Mouse (Mus musculus) erythroblast, embryonic 14.5 days (primary cell): ENCODE measurements at regions not wholly inside any gene's neighbourhood (a gene's known extent, or its start where the extent isn't known, plus 50 kb on each side); places are given as distances from the start of the nearest gene placed in this dataset.

Experiments
- H3K27me3 ChIP-seq: 2 replicates; pipeline ENCODE4 v1.6.1; 2012; ENCODE audit warnings: inconsistent platforms; ENCODE audit not compliant: control insufficient read depth
- H3K36me3 ChIP-seq: 2 replicates; pipeline ENCODE4 v1.6.1; 2012; ENCODE audit warnings: mild to moderate bottlenecking, inconsistent platforms; ENCODE audit not compliant: control insufficient read depth
- H3K4me1 ChIP-seq: 2 replicates; pipeline ENCODE4 v1.6.1; 2012; ENCODE audit warnings: inconsistent platforms; ENCODE audit not compliant: control insufficient read depth
- H3K4me3 ChIP-seq: replicated peaks from 2 replicates; pipeline ENCODE3; 2012; ENCODE audit warnings: moderate library complexity, mild to moderate bottlenecking, inconsistent platforms
- H3K9me3 ChIP-seq: 2 replicates; pipeline ENCODE4 v1.6.1; 2012; ENCODE audit warnings: low read length, inconsistent platforms, mixed read lengths; ENCODE audit not compliant: control insufficient read depth
- GATA1 ChIP-seq: IDR thresholded peaks from 2 replicates; pipeline ENCODE4 v1.6.1; 2012; ENCODE audit warnings: low read length, inconsistent platforms, mixed read lengths
- TAL1 ChIP-seq: IDR thresholded peaks from 3 replicates; pipeline ENCODE4 v1.6.1; 2012; ENCODE audit warnings: low read length, inconsistent platforms, mixed read lengths

DNA sequence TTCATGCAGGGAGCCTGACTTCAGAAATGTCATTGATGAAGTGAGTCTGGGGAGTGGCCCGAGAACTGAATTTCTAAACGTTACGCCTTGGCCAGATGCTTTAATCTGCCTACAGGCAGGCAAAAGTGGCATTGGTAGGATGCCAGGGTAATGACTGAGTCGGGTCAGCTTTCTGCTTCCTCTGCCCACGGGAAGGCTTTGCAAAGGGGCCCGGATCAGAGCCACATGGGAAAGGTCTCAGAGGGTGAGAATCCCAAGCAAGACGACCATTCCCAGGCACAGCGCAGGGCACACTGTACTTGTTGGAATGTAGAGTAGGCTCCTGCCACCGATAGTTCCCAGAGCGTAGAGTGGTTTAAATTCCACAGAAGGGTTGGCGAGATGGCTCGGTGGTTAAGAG lies 182.7 kb upstream of the Hes1 start:
- Histone ChIP-seq H3K4me3 (no peak overlapping the region), H3K4me1 (peaks cover 5% of the 10 kb centered on the region; the same call in 1 of the 2 replicates), H3K27me3 (peaks cover 3% of the 10 kb centered on the region), H3K36me3 (no peaks in the 10 kb centered on the region), H3K9me3 (no peaks in the 10 kb centered on the region)
- no peak for TF ChIP-seq TAL1
- no peak for TF ChIP-seq GATA1

DNA sequence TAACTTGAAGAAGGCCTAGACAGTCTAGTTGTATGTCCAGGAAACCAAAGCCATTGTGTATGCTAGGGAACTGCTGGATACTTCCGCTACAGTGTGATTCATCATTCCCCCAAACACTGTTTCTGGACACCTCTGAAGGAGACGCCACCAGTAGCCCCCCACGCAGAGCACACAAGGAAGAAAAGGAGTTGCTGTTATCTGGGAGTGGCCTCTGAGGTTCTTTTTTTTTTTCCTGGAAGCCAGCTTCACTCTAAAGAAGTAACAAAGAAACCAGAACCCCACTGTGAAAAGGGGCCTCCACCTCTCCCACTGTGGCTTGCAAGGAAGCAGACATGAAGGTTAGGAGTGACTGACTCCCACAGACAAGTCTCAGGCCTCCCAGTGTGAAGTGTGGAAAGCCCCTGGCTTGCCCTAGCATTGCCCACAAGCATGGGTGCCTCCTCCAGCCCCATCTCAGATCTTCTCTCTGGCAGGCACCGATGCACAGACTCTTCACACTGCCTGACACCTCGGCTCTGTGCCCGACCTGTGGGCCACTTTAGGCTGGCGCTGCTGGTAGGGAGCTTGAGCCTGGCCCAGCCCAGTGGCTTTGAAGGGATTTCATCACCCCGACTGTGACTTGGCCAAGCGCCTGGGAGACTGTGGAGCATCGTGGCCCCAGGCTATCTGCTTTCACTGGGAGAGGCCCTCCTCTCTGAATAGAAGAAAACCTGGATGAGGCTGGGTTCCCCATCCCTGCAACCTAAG lies 181.8 kb upstream of the Hes1 start:
- peaks cover 3% of the 10 kb centered on the region; the same call in 1 of the 2 replicates for H3K4me1 ChIP-seq
- no peak for TF ChIP-seq GATA1
- TF ChIP-seq TAL1 = no peak

DNA sequence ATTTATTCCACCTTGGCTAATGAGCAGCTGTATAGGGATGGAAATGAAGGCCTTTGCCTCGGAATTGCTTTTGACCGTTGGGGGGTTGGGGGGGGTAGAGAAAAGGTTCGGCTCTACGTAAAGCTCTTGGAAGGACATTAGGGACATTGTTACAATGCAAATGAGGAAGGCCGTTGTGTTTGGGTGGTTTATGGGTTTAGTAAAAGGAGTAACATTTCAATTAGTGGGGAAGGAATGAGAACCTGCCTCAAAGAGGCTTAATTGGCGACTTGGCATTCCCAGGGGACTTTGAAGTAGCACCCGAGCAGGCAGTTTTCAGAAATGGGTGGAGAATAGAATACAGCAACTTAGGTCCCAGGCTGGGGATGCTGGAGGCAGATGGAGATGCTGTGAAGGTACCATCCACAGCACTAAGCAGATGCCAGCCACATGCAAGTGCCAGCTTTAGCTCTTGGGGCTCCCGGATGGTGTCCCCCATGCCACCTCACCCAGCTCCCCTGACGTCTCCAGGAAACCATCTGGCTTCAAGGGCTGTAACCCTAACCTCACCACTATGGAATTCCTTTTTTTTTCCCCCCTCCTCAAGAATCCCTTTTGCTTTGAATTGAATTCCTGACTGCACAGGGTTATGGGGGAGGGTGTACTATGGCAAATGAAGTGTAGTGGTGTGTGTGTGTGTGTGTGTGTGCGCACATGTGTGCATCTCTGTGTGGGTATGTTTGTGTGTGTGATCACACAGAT lies 180.8 kb upstream of the Hes1 start:
- Histone ChIP-seq H3K4me1 (peaks cover 3% of the 10 kb centered on the region; the same call in 1 of the 2 replicates), H3K4me3 (no peak overlapping the region), H3K36me3 (no peaks in the 10 kb centered on the region), H3K27me3 (no peaks in the 10 kb centered on the region), H3K9me3 (no peaks in the 10 kb centered on the region)
- TF ChIP-seq TAL1 = no peak
- no peak for TF ChIP-seq GATA1

More for the DNA sequence above, 181.8 kb upstream of the Hes1 start:
- Histone ChIP-seq H3K27me3 (peaks cover under 1% of the 10 kb centered on the region), H3K4me3 (no peak overlapping the region), H3K36me3 (no peaks in the 10 kb centered on the region), H3K9me3 (no peaks in the 10 kb centered on the region)

DNA sequence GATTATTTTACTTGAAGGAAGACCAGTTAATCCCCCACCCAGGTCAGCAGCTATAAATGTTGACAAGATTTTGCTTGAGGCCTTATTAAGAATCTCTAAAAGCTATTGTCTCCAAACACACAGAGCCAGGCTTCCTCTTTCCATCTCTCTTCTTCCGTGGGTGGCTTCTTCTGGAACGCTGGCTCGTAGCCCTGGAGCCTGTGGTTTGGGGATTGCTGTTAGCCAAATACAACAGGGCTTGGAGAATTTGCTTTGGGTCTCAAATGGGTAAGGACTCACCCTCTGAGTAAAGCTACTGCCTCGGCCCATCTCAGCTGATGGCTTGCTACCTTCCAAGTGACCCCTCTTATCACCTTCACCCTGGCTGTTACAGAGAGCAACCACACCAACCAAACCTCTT lies 179.3 kb upstream of the Hes1 start:
- no peak overlapping the region for H3K4me3 ChIP-seq
- no peaks in the 10 kb centered on the region; the same call in 1 of the 2 replicates for H3K27me3 ChIP-seq
- H3K9me3 ChIP-seq = no peaks in the 10 kb centered on the region
- H3K36me3 ChIP-seq = no peaks in the 10 kb centered on the region
- peaks cover 3% of the 10 kb centered on the region; the same call in 1 of the 2 replicates for H3K4me1 ChIP-seq
- TF ChIP-seq TAL1 (no peak), GATA1 (no peak)

DNA sequence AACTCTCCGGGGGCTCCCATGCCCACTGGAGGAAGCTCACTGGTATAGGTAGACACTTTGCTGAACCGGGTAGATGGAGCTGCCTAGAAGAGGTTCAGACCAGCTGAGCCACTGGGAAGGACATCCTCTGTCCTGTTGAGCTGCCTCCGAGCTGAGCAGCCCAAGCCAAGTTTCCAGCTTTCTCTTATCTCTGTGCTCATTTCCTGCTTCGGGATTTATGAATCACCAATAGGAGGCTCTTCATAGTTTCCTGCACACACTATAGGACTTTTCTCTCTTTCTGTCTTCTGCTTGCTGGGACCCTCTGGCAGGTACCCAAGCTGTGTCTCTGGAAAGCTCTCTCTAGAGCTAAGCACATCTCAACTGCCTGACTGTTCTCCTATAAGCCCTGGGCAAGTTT lies 177.4 kb upstream of the Hes1 start:
- no peaks in the 10 kb centered on the region for H3K9me3 ChIP-seq
- no peaks in the 10 kb centered on the region; the same call in 1 of the 2 replicates for H3K27me3 ChIP-seq
- H3K36me3 ChIP-seq = no peaks in the 10 kb centered on the region
- H3K4me1 ChIP-seq = peaks cover 8% of the 10 kb centered on the region
- no peak overlapping the region for H3K4me3 ChIP-seq
- TF ChIP-seq GATA1 (no peak), TAL1 (no peak)

DNA sequence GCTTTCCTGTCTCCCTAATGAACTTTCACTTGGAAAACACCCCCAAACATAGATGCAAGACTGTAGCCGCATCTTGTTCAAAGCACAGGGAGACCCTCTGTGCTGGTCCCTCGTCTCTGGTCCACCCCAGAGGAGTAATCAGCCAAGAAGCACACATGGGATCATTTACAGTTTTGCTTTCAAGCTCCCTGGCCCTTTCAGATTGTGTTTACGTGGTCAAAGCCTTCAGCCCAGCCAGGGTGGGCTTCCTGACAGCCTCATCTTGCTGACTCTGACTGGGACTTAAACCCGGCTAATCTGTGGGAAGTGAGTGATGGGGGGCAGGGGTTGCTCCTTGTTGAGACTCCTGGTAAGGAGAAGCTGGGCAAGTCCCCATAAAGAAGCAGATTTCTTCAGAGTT lies 174.8 kb upstream of the Hes1 start:
- Histone ChIP-seq H3K27me3 (peaks cover 9% of the 10 kb centered on the region), H3K4me1 (peaks cover 6% of the 10 kb centered on the region), H3K9me3 (no peaks in the 10 kb centered on the region), H3K4me3 (no peak overlapping the region), H3K36me3 (no peaks in the 10 kb centered on the region)
- TF ChIP-seq TAL1 = no peak
- TF ChIP-seq GATA1 = no peak

DNA sequence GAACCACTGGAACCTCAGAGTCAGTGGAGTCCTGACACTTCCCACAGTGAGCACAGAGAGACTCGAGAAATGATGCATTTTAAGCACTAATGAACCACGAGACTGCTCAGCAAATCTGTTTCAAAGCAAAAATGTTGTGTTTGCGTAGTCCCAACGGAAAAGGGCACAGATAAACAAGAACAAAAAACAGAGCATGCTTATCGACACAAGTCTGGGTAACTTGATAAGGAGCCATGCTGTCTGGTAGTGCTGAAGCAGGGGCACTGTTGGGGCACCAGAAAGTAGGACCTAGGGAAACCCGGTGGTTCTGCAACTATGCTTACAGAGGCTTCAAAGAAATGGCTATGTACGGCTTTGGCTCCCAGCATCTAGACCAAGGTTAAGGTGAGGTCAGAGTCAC lies 172.7 kb upstream of the Hes1 start:
- H3K27me3 ChIP-seq = peaks cover 12% of the 10 kb centered on the region
- no peak overlapping the region for H3K4me3 ChIP-seq
- no peaks in the 10 kb centered on the region for H3K9me3 ChIP-seq
- no peaks in the 10 kb centered on the region for H3K36me3 ChIP-seq
- TF ChIP-seq GATA1 (no peak), TAL1 (no peak)
- peaks cover 6% of the 10 kb centered on the region for H3K4me1 ChIP-seq

DNA sequence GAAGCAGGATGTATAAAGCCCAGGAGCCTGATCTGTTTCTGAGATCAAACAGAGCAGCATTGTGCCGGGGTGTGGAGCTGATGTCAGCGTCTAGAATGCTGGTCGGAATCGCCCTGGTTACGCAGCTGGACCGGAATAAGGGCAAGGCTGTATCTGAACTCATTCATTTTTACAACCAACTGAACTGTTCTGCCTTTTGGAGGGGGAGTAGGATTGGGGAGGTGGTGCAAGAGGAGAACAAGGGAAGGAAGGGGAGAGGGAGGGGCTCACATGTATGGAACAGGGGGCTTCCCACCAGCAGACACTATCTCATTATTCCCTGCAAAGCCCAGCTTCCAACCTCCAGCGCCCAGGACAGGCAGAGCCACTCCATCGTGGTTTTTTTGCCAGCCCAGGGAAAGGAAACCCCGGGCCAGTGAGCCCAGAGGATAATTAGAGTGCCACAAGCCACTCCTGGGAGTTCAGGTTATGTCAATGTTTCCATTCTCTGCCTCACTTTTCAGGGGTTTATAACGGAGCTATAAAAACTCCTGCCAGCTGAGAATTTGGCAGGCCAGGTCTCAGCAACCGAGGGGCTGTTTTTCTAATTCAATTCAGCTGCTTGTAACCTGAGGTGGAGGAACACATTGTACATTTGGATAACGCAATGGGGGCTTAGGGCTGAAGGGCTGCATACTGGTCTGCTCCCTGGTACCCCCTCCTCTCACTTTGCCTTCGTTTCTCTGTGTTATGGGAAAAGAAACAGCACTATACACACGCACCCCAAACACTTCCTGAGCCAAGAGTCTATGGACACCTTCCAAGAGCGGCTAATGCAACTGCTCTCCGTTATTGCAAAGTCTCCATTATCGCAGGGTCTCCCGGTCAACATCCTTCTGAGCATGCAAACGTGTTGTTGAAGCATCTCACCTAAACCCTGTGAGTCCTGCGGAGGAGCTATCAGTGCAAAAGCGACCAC lies 170.0 kb upstream of the Hes1 start:
- Histone ChIP-seq H3K4me3 (no peak overlapping the region), H3K36me3 (no peaks in the 10 kb centered on the region), H3K9me3 (no peaks in the 10 kb centered on the region), H3K27me3 (peaks cover 12% of the 10 kb centered on the region), H3K4me1 (peaks cover 6% of the 10 kb centered on the region)
- TF ChIP-seq TAL1 = no peak
- TF ChIP-seq GATA1 = no peak

DNA sequence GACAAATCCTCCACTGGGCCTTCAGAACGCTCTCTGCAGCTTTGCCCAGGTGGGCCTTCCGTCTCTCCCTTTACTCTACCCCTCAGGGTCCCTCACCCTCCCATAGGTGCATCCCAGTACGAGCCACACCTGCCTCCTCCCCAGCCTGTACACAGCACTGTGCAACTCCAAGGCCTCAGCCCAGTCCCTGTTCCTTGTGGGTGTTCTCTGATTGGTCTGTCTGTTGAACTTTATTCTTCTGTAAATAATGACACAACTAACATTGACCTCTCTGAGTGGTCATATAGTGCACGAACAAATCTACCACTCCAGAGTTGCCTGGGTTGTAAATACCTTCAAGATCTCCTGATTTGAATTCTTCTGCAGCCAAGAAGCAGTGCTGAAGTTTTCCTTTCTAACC lies 167.8 kb upstream of the Hes1 start:
- Histone ChIP-seq H3K27me3 (peaks cover 12% of the 10 kb centered on the region), H3K4me1 (peaks cover 4% of the 10 kb centered on the region), H3K4me3 (no peak overlapping the region), H3K36me3 (no peaks in the 10 kb centered on the region), H3K9me3 (no peaks in the 10 kb centered on the region)
- TF ChIP-seq TAL1 (no peak), GATA1 (no peak)
